Mouse (Mus musculus) heart, adult 8-10 months (tissue): Measurements from ENCODE around the gene Rac1. TPM values are rescaled to one million over a fixed set of nuclear protein-coding genes. Genes with fewer than 3 reads are reported as not detected.

Experiments used
- total RNA-seq, 4 experiments: library from RNA; stranded (reverse); gene quantifications; 2 replicates each; pipeline ENCODE4 v1.2.4; 2022

Gene Rac1
- total RNA-seq, 4 experiments from 2014 or later, result 207 to 235 (median 219) TPM

Other genes with a start within 250 kb of the Rac1 start
- under 1 TPM in 1 of 4 experiments, not detected in 3; 0.12 TPM for gene Zfp853, start 234.4 kb downstream of the Rac1 start, total RNA-seq
- gene E130309D02Rik, start 212.7 kb downstream of the Rac1 start, total RNA-seq, result 10 to 100 TPM; 13.4 to 20.7 (median 16.7) TPM
- gene Zdhhc4, start 198.8 kb downstream of the Rac1 start, total RNA-seq, result 10 to 100 TPM; 21.0 to 32.2 (median 28.6) TPM
- not detected for gene Grid2ip, start 170.7 kb downstream of the Rac1 start, total RNA-seq
- 10 to 100 TPM; 45.0 to 54.2 (median 49.3) TPM for gene Kdelr2, start 124.2 kb downstream of the Rac1 start, total RNA-seq
- 1 to 10 TPM; 8.1 to 9.3 (median 8.8) TPM for gene Daglb, start 63.5 kb downstream of the Rac1 start, total RNA-seq
- gene Cyth3, start 94.4 kb upstream of the Rac1 start, total RNA-seq, result 10 to 100 TPM; 23.1 to 33.1 (median 27.4) TPM
- 1 to 10 TPM; 5.6 to 7.9 (median 6.9) TPM for gene Usp42, start 204.2 kb upstream of the Rac1 start, total RNA-seq